Mouse (Mus musculus): Measurements from ENCODE around the gene Atg7. TPM values are rescaled to one million over a fixed set of nuclear protein-coding genes. Genes with fewer than 3 reads are reported as not detected.

Gene Atg7
- total RNA-seq, 1 experiment: 14.6 TPM

- H3K27ac ChIP-seq (ENCODE audit: insufficient read depth, low read depth, low read length, poor library complexity, severe bottlenecking): no peak overlapping the region
Measured at GRCm38 (mm10) chr6:114742209-114743003, 99.5 kb downstream of the Atg7 start.

GRCm38 (mm10) chr6:114743126-114743525, 100.2 kb downstream of the Atg7 start:
- TF ChIP-seq HCFC1 (IDR thresholded peaks at IDR 0.05; ENCODE audit: borderline replicate concordance, insufficient read depth, low read length) (no peak), ZC3H11A (IDR thresholded peaks at IDR 0.05; ENCODE audit: borderline replicate concordance, low read depth, low read length) (no peak), CHD2 (IDR thresholded peaks at IDR 0.05; ENCODE audit: low read depth, low read length) (no peak), ZNF384 (IDR thresholded peaks at IDR 0.05; ENCODE audit: low read depth, low read length) (no peak), MAFK (IDR thresholded peaks at IDR 0.05; ENCODE audit: insufficient read depth, low read depth, low read length) (no peak)
- no peak overlapping the region for H3K4me3 ChIP-seq (ENCODE audit: insufficient read depth in 1 of 2, low read depth in 1 of 2, low read length in 2 of 2, poor library complexity in 1 of 2, severe bottlenecking in 1 of 2)
- no peak overlapping the region for H3K9ac ChIP-seq (ENCODE audit: insufficient read depth, low read depth, low read length, poor library complexity, severe bottlenecking)
- H3K9me3 ChIP-seq (ENCODE audit: control insufficient read depth, insufficient read depth, low read depth, low read length): no peaks in the 10 kb centered on the region
- DNase-seq (ENCODE audit: low read depth, low spot score): no peak
- no peaks in the 10 kb centered on the region for H3K4me1 ChIP-seq (ENCODE audit: control insufficient read depth in 2 of 2, insufficient read depth in 2 of 2, low read length in 2 of 2, poor library complexity in 1 of 2)
- H3K36me3 ChIP-seq (ENCODE audit: control insufficient read depth, insufficient read depth, low read length, poor library complexity, severe bottlenecking): no peaks in the 10 kb centered on the region
- in situ Hi-C loops (cut with MboI; ENCODE audit: low sequenced_read_pairs in 2 of 2, unreplicated experiment in 2 of 2): no loop called here
- H3K27ac ChIP-seq (ENCODE audit: insufficient read depth, low read depth, low read length, poor library complexity, severe bottlenecking): no peak overlapping the region

More at GRCm38 (mm10) chr6:114742209-114743003, 99.5 kb downstream of the Atg7 start:
- Histone ChIP-seq H3K36me3 (ENCODE audit: control insufficient read depth, insufficient read depth, low read length, poor library complexity, severe bottlenecking) (no peaks in the 10 kb centered on the region), H3K9ac (ENCODE audit: insufficient read depth, low read depth, low read length, poor library complexity, severe bottlenecking) (no peak overlapping the region), H3K9me3 (ENCODE audit: control insufficient read depth, insufficient read depth, low read depth, low read length) (no peaks in the 10 kb centered on the region), H3K4me1 (ENCODE audit: control insufficient read depth in 2 of 2, insufficient read depth in 2 of 2, low read length in 2 of 2, poor library complexity in 1 of 2) (no peaks in the 10 kb centered on the region), H3K4me3 (ENCODE audit: insufficient read depth in 1 of 2, low read depth in 1 of 2, low read length in 2 of 2, poor library complexity in 1 of 2, severe bottlenecking in 1 of 2) (no peak overlapping the region)
- in situ Hi-C loops (cut with MboI; ENCODE audit: low sequenced_read_pairs in 2 of 2, unreplicated experiment in 2 of 2): no loop called here
- TF ChIP-seq HCFC1 (IDR thresholded peaks at IDR 0.05; ENCODE audit: borderline replicate concordance, insufficient read depth, low read length) (no peak), ZC3H11A (IDR thresholded peaks at IDR 0.05; ENCODE audit: borderline replicate concordance, low read depth, low read length) (no peak), CHD2 (IDR thresholded peaks at IDR 0.05; ENCODE audit: low read depth, low read length) (no peak), MAFK (IDR thresholded peaks at IDR 0.05; ENCODE audit: insufficient read depth, low read depth, low read length) (no peak), ZNF384 (IDR thresholded peaks at IDR 0.05; ENCODE audit: low read depth, low read length) (no peak)
- no peak for DNase-seq (ENCODE audit: low read depth, low spot score)

GRCm38 (mm10) chr6:114743845-114744244, 100.9 kb downstream of the Atg7 start:
- no peaks in the 10 kb centered on the region for H3K4me1 ChIP-seq (ENCODE audit: control insufficient read depth in 2 of 2, insufficient read depth in 2 of 2, low read length in 2 of 2, poor library complexity in 1 of 2)
- DNase-seq (ENCODE audit: low read depth, low spot score): no peak
- no peaks in the 10 kb centered on the region for H3K9me3 ChIP-seq (ENCODE audit: control insufficient read depth, insufficient read depth, low read depth, low read length)
- in situ Hi-C loops (cut with MboI; ENCODE audit: low sequenced_read_pairs in 2 of 2, unreplicated experiment in 2 of 2): no loop called here
- no peaks in the 10 kb centered on the region for H3K36me3 ChIP-seq (ENCODE audit: control insufficient read depth, insufficient read depth, low read length, poor library complexity, severe bottlenecking)
- no peak overlapping the region for H3K27ac ChIP-seq (ENCODE audit: insufficient read depth, low read depth, low read length, poor library complexity, severe bottlenecking)
- H3K9ac ChIP-seq (ENCODE audit: insufficient read depth, low read depth, low read length, poor library complexity, severe bottlenecking): no peak overlapping the region
- no peak overlapping the region for H3K4me3 ChIP-seq (ENCODE audit: insufficient read depth in 1 of 2, low read depth in 1 of 2, low read length in 2 of 2, poor library complexity in 1 of 2, severe bottlenecking in 1 of 2)
- no peak for TF ChIP-seq CHD2 (IDR thresholded peaks at IDR 0.05; ENCODE audit: low read depth, low read length)
- no peak for TF ChIP-seq MAFK (IDR thresholded peaks at IDR 0.05; ENCODE audit: insufficient read depth, low read depth, low read length)
- no peak for TF ChIP-seq ZC3H11A (IDR thresholded peaks at IDR 0.05; ENCODE audit: borderline replicate concordance, low read depth, low read length)
- TF ChIP-seq ZNF384 (IDR thresholded peaks at IDR 0.05; ENCODE audit: low read depth, low read length): no peak
- TF ChIP-seq HCFC1 (IDR thresholded peaks at IDR 0.05; ENCODE audit: borderline replicate concordance, insufficient read depth, low read length): no peak

DNA sequence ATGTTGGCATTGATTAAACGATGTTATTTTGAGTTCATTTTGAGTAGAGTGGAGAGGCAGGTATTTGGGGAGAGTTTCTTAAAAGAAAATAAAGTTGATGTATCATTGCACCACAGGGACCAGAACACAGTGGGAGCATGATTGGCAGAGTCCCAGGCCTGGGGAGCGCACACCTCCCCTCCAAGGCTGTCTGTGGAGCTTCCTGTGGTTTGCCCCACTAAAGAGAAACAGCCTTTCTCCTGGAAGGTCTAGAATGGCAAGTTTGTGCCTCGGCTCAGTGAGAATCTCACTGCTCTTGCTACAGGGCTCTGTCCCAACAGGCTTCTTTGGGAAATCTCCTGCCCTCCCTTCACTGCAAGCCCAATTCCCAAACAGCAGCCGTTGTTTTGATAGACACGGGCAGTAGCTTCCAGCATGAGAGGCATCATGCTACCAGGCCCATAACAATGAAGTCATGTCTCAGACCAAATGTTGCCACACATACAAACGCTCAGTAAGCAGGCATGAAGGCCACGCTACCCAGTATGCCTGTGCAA, 103.6 kb downstream of the Atg7 start:
- in situ Hi-C loops (cut with MboI; ENCODE audit: low sequenced_read_pairs in 2 of 2, unreplicated experiment in 2 of 2): no loop called here
- Histone ChIP-seq H3K27ac (ENCODE audit: insufficient read depth, low read depth, low read length, poor library complexity, severe bottlenecking) (no peak overlapping the region), H3K9ac (ENCODE audit: insufficient read depth, low read depth, low read length, poor library complexity, severe bottlenecking) (no peak overlapping the region), H3K36me3 (ENCODE audit: control insufficient read depth, insufficient read depth, low read length, poor library complexity, severe bottlenecking) (no peaks in the 10 kb centered on the region), H3K9me3 (ENCODE audit: control insufficient read depth, insufficient read depth, low read depth, low read length) (no peaks in the 10 kb centered on the region), H3K4me3 (ENCODE audit: insufficient read depth in 1 of 2, low read depth in 1 of 2, low read length in 2 of 2, poor library complexity in 1 of 2, severe bottlenecking in 1 of 2) (no peak overlapping the region), H3K4me1 (ENCODE audit: control insufficient read depth in 2 of 2, insufficient read depth in 2 of 2, low read length in 2 of 2, poor library complexity in 1 of 2) (no peaks in the 10 kb centered on the region)
- TF ChIP-seq ZNF384 (IDR thresholded peaks at IDR 0.05; ENCODE audit: low read depth, low read length) (no peak), MAFK (IDR thresholded peaks at IDR 0.05; ENCODE audit: insufficient read depth, low read depth, low read length) (no peak), HCFC1 (IDR thresholded peaks at IDR 0.05; ENCODE audit: borderline replicate concordance, insufficient read depth, low read length) (no peak), CHD2 (IDR thresholded peaks at IDR 0.05; ENCODE audit: low read depth, low read length) (no peak), ZC3H11A (IDR thresholded peaks at IDR 0.05; ENCODE audit: borderline replicate concordance, low read depth, low read length) (no peak)
- DNase-seq (ENCODE audit: low read depth, low spot score): no peak
